Comparison of ENCODE assay signal across 8 mouse cellular contexts in the genomic region with DNA sequence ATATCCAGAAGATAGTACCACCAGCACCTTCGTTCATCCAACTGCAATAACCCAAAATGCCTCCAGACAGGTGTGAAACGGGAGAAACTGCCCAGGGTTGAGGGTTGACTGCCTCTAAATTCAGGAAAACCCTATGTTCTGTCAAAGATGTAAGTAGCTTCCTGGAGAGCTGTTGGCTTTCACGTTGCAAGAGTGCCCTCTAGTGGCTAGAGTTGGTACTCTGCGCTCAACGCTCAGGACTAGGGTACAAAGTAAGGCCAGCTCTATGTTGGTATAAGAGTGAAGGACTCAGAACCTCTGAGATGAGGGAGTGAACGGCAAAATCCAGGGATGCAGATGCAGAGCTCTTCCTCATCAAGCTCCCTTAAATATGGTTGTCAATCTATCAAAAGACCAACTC. TPM values are rescaled to one million over a fixed set of nuclear protein-coding genes. Genes with fewer than 3 reads are reported as not detected.
DNase-seq lines count a peak whose midpoint lies in the region; ATAC-seq and TF ChIP-seq lines count a peak whose summit lies in the region.

No protein-coding gene starts in this region.

- H3K4me1 ChIP-seq in heart, embryonic 11.5 days (ENCODE audit: control insufficient read depth, insufficient read depth, low read length) = peaks cover 12% of the 10 kb centered on the region; the same call in 1 of the 2 replicates
- no peaks in the 10 kb centered on the region for H3K4me1 ChIP-seq in embryonic facial prominence, embryonic 14.5 days (ENCODE audit: control insufficient read depth, insufficient read depth, low read length)
- no peaks in the 10 kb centered on the region for H3K4me1 ChIP-seq in stomach, postnatal 0 days (replicated peaks; ENCODE audit: control insufficient read depth, insufficient read depth)

- no peak for ATAC-seq in heart, embryonic 11.5 days (replicated peaks; ENCODE audit: insufficient number of reproducible peaks, low FRiP score, low TSS enrichment)
- no peak for ATAC-seq in embryonic facial prominence, embryonic 14.5 days (ENCODE audit: low read depth)
- ATAC-seq in hematopoietic stem cell, adult 5-6 weeks (replicated peaks in 1 of 2; ENCODE audit: insufficient read depth in 1 of 2, low FRiP score in 2 of 2, low TSS enrichment in 1 of 2, low read depth in 1 of 2, poor library complexity in 2 of 2, severe bottlenecking in 2 of 2) = peak; percentile 68 to 81
- peak; percentile 42; the same call in 1 of the 2 replicates for ATAC-seq in stomach, postnatal 0 days (ENCODE audit: low FRiP score, low TSS enrichment)

- 4% methylated on average over 6 of the region's 6 CpGs for WGBS in heart, embryonic 11.5 days (ENCODE audit: insufficient replicate concordance)
- under 1% methylated on average over 6 of the region's 6 CpGs for WGBS in embryonic facial prominence, embryonic 14.5 days
- WGBS in stomach, postnatal 0 days = 1% methylated on average over 6 of the region's 6 CpGs

- no peak overlapping the region for H3K9ac ChIP-seq in heart, embryonic 11.5 days (ENCODE audit: low read depth, low read length)
- H3K9ac ChIP-seq in embryonic facial prominence, embryonic 14.5 days (ENCODE audit: low read depth, low read length) = no peak overlapping the region
- H3K9ac ChIP-seq in stomach, postnatal 0 days (ENCODE audit: low read length) = no peak overlapping the region

- no peak for TF ChIP-seq EP300 in stomach, postnatal 0 days (optimal IDR thresholded peaks at IDR 0.05)

- H3K27me3 ChIP-seq in heart, embryonic 11.5 days (ENCODE audit: control insufficient read depth, insufficient read depth, low read length) = no peaks in the 10 kb centered on the region
- H3K27me3 ChIP-seq in embryonic facial prominence, embryonic 14.5 days (replicated peaks; ENCODE audit: control insufficient read depth, insufficient read depth, low read length) = no peaks in the 10 kb centered on the region
- no peaks in the 10 kb centered on the region for H3K27me3 ChIP-seq in stomach, postnatal 0 days (ENCODE audit: control insufficient read depth, insufficient read depth, low read length)

- H3K27ac ChIP-seq in heart, embryonic 11.5 days (ENCODE audit: low read depth, low read length) = no peak overlapping the region
- H3K27ac ChIP-seq in embryonic facial prominence, embryonic 14.5 days (replicated peaks; ENCODE audit: low read depth, low read length) = no peak overlapping the region
- H3K27ac ChIP-seq in left cerebral cortex, adult 2 months = no peak overlapping the region
- H3K27ac ChIP-seq in stomach, postnatal 0 days (replicated peaks) = no peak overlapping the region

- no peaks in the 10 kb centered on the region for H3K9me3 ChIP-seq in heart, embryonic 11.5 days (replicated peaks; ENCODE audit: control insufficient read depth, low read length)
- no peaks in the 10 kb centered on the region for H3K9me3 ChIP-seq in embryonic facial prominence, embryonic 14.5 days (ENCODE audit: control insufficient read depth, low read length)
- H3K9me3 ChIP-seq in stomach, postnatal 0 days (ENCODE audit: control insufficient read depth, low read length) = no peaks in the 10 kb centered on the region

- H3K36me3 ChIP-seq in heart, embryonic 11.5 days (ENCODE audit: control insufficient read depth, insufficient read depth, low read length) = no peaks in the 10 kb centered on the region
- no peaks in the 10 kb centered on the region for H3K36me3 ChIP-seq in embryonic facial prominence, embryonic 14.5 days (ENCODE audit: control insufficient read depth, insufficient read depth, low read length)
- no peaks in the 10 kb centered on the region for H3K36me3 ChIP-seq in stomach, postnatal 0 days (ENCODE audit: control insufficient read depth, insufficient read depth, low read length)

- DNase-seq in heart, adult 11 months = peak; percentile 96
- DNase-seq in adrenal gland, postnatal 4 days (ENCODE audit: low spot score in 2 of 2) = peak; percentile 54 to 55
- DNase-seq in embryonic facial prominence, embryonic 14.5 days (ENCODE audit: low spot score) = peak; percentile 80
- DNase-seq in left cerebral cortex, adult 2 months (ENCODE audit: extremely low spot score in 1 of 2, low spot score in 2 of 2) = peak; percentile 84 to 93
- peak; percentile 39 to 76 for DNase-seq in monocyte, adult 2 months (ENCODE audit: low read depth in 1 of 2, low spot score in 2 of 2)
- DNase-seq in stomach, postnatal 0 days (ENCODE audit: low spot score) = peak; percentile 86

- no peak overlapping the region for H3K4me3 ChIP-seq in heart, embryonic 11.5 days (ENCODE audit: low read depth, low read length)
- H3K4me3 ChIP-seq in embryonic facial prominence, embryonic 14.5 days (ENCODE audit: low read depth, low read length) = no peak overlapping the region
- no peak overlapping the region for H3K4me3 ChIP-seq in left cerebral cortex, adult 2 months
- no peak overlapping the region for H3K4me3 ChIP-seq in stomach, postnatal 0 days (ENCODE audit: low read depth, low read length)

- no peak overlapping the region for H3K4me2 ChIP-seq in heart, embryonic 11.5 days
- H3K4me2 ChIP-seq in embryonic facial prominence, embryonic 14.5 days (ENCODE audit: low read depth, low read length) = no peak overlapping the region
- no peak overlapping the region for H3K4me2 ChIP-seq in stomach, postnatal 0 days (replicated peaks; ENCODE audit: low read depth)

- intact Hi-C loops in left cerebral cortex, adult 2 months (cut with DNase I) = loop anchor here (1.0 to 5.0 kb wide), 6 partner anchors 35 to 529 kb away; a partner anchor contains a TSS

- peak; percentile 98 for TF ChIP-seq CTCF in left cerebral cortex, adult 2 months (IDR thresholded peaks at IDR 0.05)
- TF ChIP-seq CTCF in stomach, postnatal 0 days (IDR thresholded peaks at IDR 0.05; ENCODE audit: low read depth) = peak; percentile 99

RNA-seq across cellular contexts. Expression of a gene that starts 37.2 kb away (rescaled TPM):
- 7.7 and 9.0 TPM in 2 replicates for polyA plus RNA-seq in heart, embryonic 11.5 days (2014; fragmentation: Nextera tagmentation; extraction: Ambion mirVana)
- 10 to 100 TPM; 26.2 TPM for total RNA-seq in adrenal gland, postnatal 4 days (2021)
- polyA plus RNA-seq in embryonic facial prominence, embryonic 14.5 days (2014; fragmentation: Nextera tagmentation; extraction: Ambion mirVana) = 10.4 and 10.8 TPM in 2 replicates
- total RNA-seq in hematopoietic stem cell, adult 5-6 weeks (2017) = 36.5 and 39.0 TPM in 2 replicates
- total RNA-seq in left cerebral cortex, adult 2 months (2021) = 10 to 100 TPM; 27.1 to 28.9 TPM
- 11.8 and 13.6 TPM in 2 replicates for polyA plus RNA-seq in stomach, postnatal 0 days (2015; fragmentation: Nextera tagmentation; extraction: Ambion mirVana)

RNA-seq across cellular contexts. Expression of a gene that starts 55.0 kb away (rescaled TPM):
- polyA plus RNA-seq in heart, embryonic 11.5 days (2014; fragmentation: Nextera tagmentation; extraction: Ambion mirVana) = 8.6 and 11.0 TPM in 2 replicates
- 10 to 100 TPM; 43.7 to 44.7 TPM for total RNA-seq in adrenal gland, postnatal 4 days (2021)
- polyA plus RNA-seq in embryonic facial prominence, embryonic 14.5 days (2014; fragmentation: Nextera tagmentation; extraction: Ambion mirVana) = 17.1 and 18.9 TPM in 2 replicates
- 8.5 and 15.1 TPM in 2 replicates for total RNA-seq in hematopoietic stem cell, adult 5-6 weeks (2017)
- 10 to 100 TPM; 60.2 to 60.3 TPM for total RNA-seq in left cerebral cortex, adult 2 months (2021)
- 5.9 and 6.1 TPM in 2 replicates for polyA plus RNA-seq in stomach, postnatal 0 days (2015; fragmentation: Nextera tagmentation; extraction: Ambion mirVana)

Comparison
In these comparisons a context has a peak if more than half of its experiments do, and no peak if none do; other contexts are left out.
1. ATAC-seq: peak in hematopoietic stem cell, adult 5-6 weeks (2 of 2) and stomach, postnatal 0 days (single experiment); none in heart, embryonic 11.5 days (single experiment) and embryonic facial prominence, embryonic 14.5 days (single experiment).
2. Peak in every context shown above with its lines, with median percentiles within 50 percentile points of each other: DNase-seq.